Mouse (Mus musculus) kidney, postnatal 4 days (tissue): ENCODE measurements around the gene Eif4a1.

Source experiments
- DNase-seq, 2 experiments: peaks; one replicate each; pipeline ENCODE4 v3.0.0; 2021; ENCODE audit warnings: mixed read lengths in 2 of 2

The Eif4a1 gene

GRCm38 (mm10) chr11:69698574-69698973 lies 26.4 kb upstream of the Eif4a1 start:
- DNase-seq: no peak

GRCm38 (mm10) chr11:69697396-69697795 lies 25.2 kb upstream of the Eif4a1 start:
- DNase-seq: no peak

- DNase-seq: peak; percentile 87 to 92
Observed at GRCm38 (mm10) chr11:69695361-69696181, 23.3 kb upstream of the Eif4a1 start, which contains the start of the genes Tnfsf12 and Tnfsfm13. Tnfsf12 (minus strand) TSS chr11:69695849. Tnfsfm13 (minus strand) TSS chr11:69696098.

GRCm38 (mm10) chr11:69695046-69695360 lies 22.8 kb upstream of the Eif4a1 start:
- DNase-seq: no peak

GRCm38 (mm10) chr11:69693421-69693965 lies 21.3 kb upstream of the Eif4a1 start:
- peak in 1 of 2 experiments; percentile 22 for DNase-seq

GRCm38 (mm10) chr11:69692863-69693262 lies 20.6 kb upstream of the Eif4a1 start:
- peak in 1 of 2 experiments; percentile 61 for DNase-seq

- DNase-seq: no peak
Observed at GRCm38 (mm10) chr11:69692196-69692811, 20.1 kb upstream of the Eif4a1 start.

- DNase-seq: no peak
Observed at GRCm38 (mm10) chr11:69689891-69690290, 17.7 kb upstream of the Eif4a1 start.

GRCm38 (mm10) chr11:69687061-69687460 lies 14.8 kb upstream of the Eif4a1 start:
- DNase-seq: no peak

GRCm38 (mm10) chr11:69686377-69686776 lies 14.2 kb upstream of the Eif4a1 start:
- DNase-seq: peak; percentile 83 to 87

GRCm38 (mm10) chr11:69685526-69686148 lies 13.4 kb upstream of the Eif4a1 start, which contains the start of gene Tnfsf13:
Tnfsf13 (minus strand) TSS chr11:69685784.
- peak; percentile 59 to 74 for DNase-seq

GRCm38 (mm10) chr11:69684936-69685335 lies 12.7 kb upstream of the Eif4a1 start:
- no peak for DNase-seq

GRCm38 (mm10) chr11:69684128-69684745 lies 12.0 kb upstream of the Eif4a1 start:
- no peak for DNase-seq

- no peak for DNase-seq
Observed at GRCm38 (mm10) chr11:69683576-69683975, 11.4 kb upstream of the Eif4a1 start.

- peak; percentile 95 for DNase-seq
Observed at GRCm38 (mm10) chr11:69682840-69683533, 10.8 kb upstream of the Eif4a1 start.

- no peak for DNase-seq
Observed at GRCm38 (mm10) chr11:69682209-69682839, 10.1 kb upstream of the Eif4a1 start.

GRCm38 (mm10) chr11:69681314-69682208 lies 9.3 kb upstream of the Eif4a1 start, which contains the start of gene Senp3:
Senp3 (minus strand) TSS chr11:69682084.
- peak; percentile 98 to 99 for DNase-seq

- DNase-seq: no peak
Observed at GRCm38 (mm10) chr11:69680136-69680855, 8.1 kb upstream of the Eif4a1 start.

- DNase-seq: no peak
Observed at GRCm38 (mm10) chr11:69679144-69679543, 6.9 kb upstream of the Eif4a1 start.

- no peak for DNase-seq
Observed at GRCm38 (mm10) chr11:69671726-69672124, 498 bp downstream of the Eif4a1 start.
